Mouse (Mus musculus): Measurements from ENCODE around the gene Saysd1. TPM values are rescaled to one million over a fixed set of nuclear protein-coding genes. Genes with fewer than 3 reads are reported as not detected.

Saysd1 gene
- 14.2 and 14.6 TPM in 2 replicates for polyA plus RNA-seq (2014; fragmentation: Nextera tagmentation; extraction: Ambion mirVana)

GRCm38 (mm10) chr14:20138484-20139355 lies at the start of gene Saysd1:
Gene Saysd1, minus strand, starts transcription at chr14:20138534.
- no peak within 1 kb of the TSS for H3K4me2 ChIP-seq (ENCODE audit: low read depth, low read length)
- no peaks in the 10 kb centered on the region for H3K4me1 ChIP-seq (ENCODE audit: control insufficient read depth, insufficient read depth, low read length)
- H3K4me3 ChIP-seq (ENCODE audit: low read depth, low read length): no peak within 1 kb of the TSS
- H3K9ac ChIP-seq (ENCODE audit: low read depth, low read length): no peak within 1 kb of the TSS
- no peak within 1 kb of the TSS for H3K27ac ChIP-seq (replicated peaks; ENCODE audit: low read depth, low read length)
- DNase-seq (ENCODE audit: low spot score): no peak
- ATAC-seq (ENCODE audit: low read depth): no peak
- H3K27me3 ChIP-seq (replicated peaks; ENCODE audit: control insufficient read depth, insufficient read depth, low read length): no peaks in the 10 kb centered on the region
- H3K36me3 ChIP-seq (ENCODE audit: control insufficient read depth, insufficient read depth, low read length): 0 out of 2 replicates have a peak, but pooled peaks cover 7% of the 10 kb centered on the region
- WGBS: 81% methylated on average over 16 of the region's 16 CpGs
- no peaks in the 10 kb centered on the region for H3K9me3 ChIP-seq (ENCODE audit: control insufficient read depth, low read length)

GRCm38 (mm10) chr14:20185426-20185825 lies 47.1 kb upstream of the Saysd1 start:
- no peak overlapping the region for H3K27ac ChIP-seq (replicated peaks; ENCODE audit: low read depth, low read length)
- H3K9me3 ChIP-seq (ENCODE audit: control insufficient read depth, low read length): no peaks in the 10 kb centered on the region
- no peaks in the 10 kb centered on the region for H3K36me3 ChIP-seq (ENCODE audit: control insufficient read depth, insufficient read depth, low read length)
- no peak for DNase-seq (ENCODE audit: low spot score)
- no peak for ATAC-seq (ENCODE audit: low read depth)
- 0 out of 2 replicates have a peak, but pooled peaks cover 3% of the 10 kb centered on the region for H3K4me1 ChIP-seq (ENCODE audit: control insufficient read depth, insufficient read depth, low read length)
- WGBS: 81% methylated on average over 9 of the region's 9 CpGs
- H3K27me3 ChIP-seq (replicated peaks; ENCODE audit: control insufficient read depth, insufficient read depth, low read length): no peaks in the 10 kb centered on the region
- H3K9ac ChIP-seq (ENCODE audit: low read depth, low read length): no peak overlapping the region
- H3K4me3 ChIP-seq (ENCODE audit: low read depth, low read length): no peak overlapping the region
- H3K4me2 ChIP-seq (ENCODE audit: low read depth, low read length): no peak overlapping the region

GRCm38 (mm10) chr14:20183701-20184100 lies 45.4 kb upstream of the Saysd1 start:
- Histone ChIP-seq H3K27me3 (replicated peaks; ENCODE audit: control insufficient read depth, insufficient read depth, low read length) (no peaks in the 10 kb centered on the region), H3K36me3 (ENCODE audit: control insufficient read depth, insufficient read depth, low read length) (no peaks in the 10 kb centered on the region), H3K27ac (replicated peaks; ENCODE audit: low read depth, low read length) (no peak overlapping the region), H3K9ac (ENCODE audit: low read depth, low read length) (no peak overlapping the region), H3K4me3 (ENCODE audit: low read depth, low read length) (no peak overlapping the region), H3K4me2 (ENCODE audit: low read depth, low read length) (no peak overlapping the region), H3K4me1 (ENCODE audit: control insufficient read depth, insufficient read depth, low read length) (0 out of 2 replicates have a peak, but pooled peaks cover 3% of the 10 kb centered on the region), H3K9me3 (ENCODE audit: control insufficient read depth, low read length) (no peaks in the 10 kb centered on the region)
- ATAC-seq (ENCODE audit: low read depth) (no peak), DNase-seq (ENCODE audit: low spot score) (no peak)
- 75% methylated on average over 5 of the region's 5 CpGs for WGBS

- DNase-seq (ENCODE audit: low spot score) (no peak), ATAC-seq (ENCODE audit: low read depth) (no peak)
- Histone ChIP-seq H3K9me3 (ENCODE audit: control insufficient read depth, low read length) (no peaks in the 10 kb centered on the region), H3K36me3 (ENCODE audit: control insufficient read depth, insufficient read depth, low read length) (no peaks in the 10 kb centered on the region), H3K27me3 (replicated peaks; ENCODE audit: control insufficient read depth, insufficient read depth, low read length) (no peaks in the 10 kb centered on the region), H3K27ac (replicated peaks; ENCODE audit: low read depth, low read length) (no peak overlapping the region), H3K4me3 (ENCODE audit: low read depth, low read length) (no peak overlapping the region), H3K4me1 (ENCODE audit: control insufficient read depth, insufficient read depth, low read length) (0 out of 2 replicates have a peak, but pooled peaks cover 3% of the 10 kb centered on the region), H3K9ac (ENCODE audit: low read depth, low read length) (no peak overlapping the region), H3K4me2 (ENCODE audit: low read depth, low read length) (no peak overlapping the region)
- WGBS: 67% methylated on average over 7 of the region's 7 CpGs
Measured at GRCm38 (mm10) chr14:20182596-20182995, 44.3 kb upstream of the Saysd1 start.

DNA sequence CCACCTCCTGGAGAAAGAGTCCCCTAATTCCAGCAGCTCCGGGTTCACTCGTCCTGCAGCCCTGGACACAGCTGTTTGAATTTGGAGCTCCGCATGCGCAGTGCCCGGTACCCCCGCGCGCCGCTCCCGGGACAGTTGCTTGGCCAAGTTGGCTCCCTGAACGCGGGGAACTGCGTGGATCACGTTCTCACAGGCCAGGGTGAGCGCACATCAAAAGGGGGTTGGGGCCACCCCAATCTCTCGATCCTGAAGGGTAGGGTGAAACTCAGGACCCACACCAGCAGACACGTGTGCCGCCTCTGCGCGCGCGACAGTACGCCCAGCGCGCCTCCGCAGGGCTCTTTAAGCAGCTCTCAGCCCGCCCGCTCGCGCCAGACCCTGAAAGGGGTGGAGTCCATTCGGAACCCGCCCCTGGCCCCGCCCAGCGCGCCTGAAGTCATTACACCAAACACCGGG lies 43.2 kb upstream of the Saysd1 start, which contains the start of gene Kcnk5:
TSS of gene Kcnk5 (minus strand) at position 344 of the 456 bp plus-strand sequence.
- WGBS: 0% methylated on average over 36 of the region's 36 CpGs
- H3K9ac ChIP-seq (ENCODE audit: low read depth, low read length): peak within 1 kb of the TSS; percentile 63
- DNase-seq (ENCODE audit: low spot score) (peak; percentile 94), ATAC-seq (ENCODE audit: low read depth) (peak; percentile 95)
- H3K27ac ChIP-seq (replicated peaks; ENCODE audit: low read depth, low read length): no peak within 1 kb of the TSS
- no peaks in the 10 kb centered on the region for H3K27me3 ChIP-seq (replicated peaks; ENCODE audit: control insufficient read depth, insufficient read depth, low read length)
- H3K9me3 ChIP-seq (ENCODE audit: control insufficient read depth, low read length): no peaks in the 10 kb centered on the region
- H3K4me2 ChIP-seq (ENCODE audit: low read depth, low read length): peak within 1 kb of the TSS; percentile 97
- H3K4me1 ChIP-seq (ENCODE audit: control insufficient read depth, insufficient read depth, low read length): 0 out of 2 replicates have a peak, but pooled peaks cover 3% of the 10 kb centered on the region
- peak within 1 kb of the TSS; percentile 55 for H3K4me3 ChIP-seq (ENCODE audit: low read depth, low read length)
- no peaks in the 10 kb centered on the region for H3K36me3 ChIP-seq (ENCODE audit: control insufficient read depth, insufficient read depth, low read length)

DNA sequence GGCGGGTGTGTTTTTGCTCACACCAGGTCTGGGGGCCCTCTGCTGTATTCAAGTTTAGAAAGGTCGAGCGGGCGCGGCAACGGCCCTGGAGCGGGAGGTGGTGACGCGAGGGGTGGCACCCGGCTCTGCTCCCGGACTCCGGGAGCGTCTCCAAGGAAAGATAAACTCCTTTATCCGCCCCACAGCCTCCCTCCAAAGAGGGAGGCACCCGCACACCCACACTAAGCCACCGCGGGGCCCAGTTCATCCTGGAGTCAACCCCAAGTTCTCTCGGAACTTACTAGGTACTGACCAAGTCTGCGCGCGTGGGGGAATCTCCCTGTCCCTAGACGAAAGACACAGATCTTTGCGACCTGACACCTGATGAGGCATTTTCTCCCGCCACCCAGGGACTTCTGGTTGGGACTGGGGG lies 42.4 kb upstream of the Saysd1 start:
- Histone ChIP-seq H3K9me3 (ENCODE audit: control insufficient read depth, low read length) (no peaks in the 10 kb centered on the region), H3K4me2 (ENCODE audit: low read depth, low read length) (peak overlapping the region; percentile 97), H3K9ac (ENCODE audit: low read depth, low read length) (peak overlapping the region; percentile 63), H3K36me3 (ENCODE audit: control insufficient read depth, insufficient read depth, low read length) (no peaks in the 10 kb centered on the region), H3K27ac (replicated peaks; ENCODE audit: low read depth, low read length) (no peak overlapping the region), H3K27me3 (replicated peaks; ENCODE audit: control insufficient read depth, insufficient read depth, low read length) (no peaks in the 10 kb centered on the region), H3K4me1 (ENCODE audit: control insufficient read depth, insufficient read depth, low read length) (0 out of 2 replicates have a peak, but pooled peaks cover 3% of the 10 kb centered on the region), H3K4me3 (ENCODE audit: low read depth, low read length) (peak overlapping the region; percentile 55)
- DNase-seq (ENCODE audit: low spot score) (no peak), ATAC-seq (ENCODE audit: low read depth) (0 out of 2 replicates have a peak, but pooled peaks have one; percentile 2)
- under 1% methylated on average over 24 of the region's 24 CpGs for WGBS

GRCm38 (mm10) chr14:20180304-20180703 lies 42.0 kb upstream of the Saysd1 start:
- Histone ChIP-seq H3K4me2 (ENCODE audit: low read depth, low read length) (peak overlapping the region; percentile 97), H3K4me3 (ENCODE audit: low read depth, low read length) (peak overlapping the region; percentile 55), H3K9ac (ENCODE audit: low read depth, low read length) (peak overlapping the region; percentile 63), H3K4me1 (ENCODE audit: control insufficient read depth, insufficient read depth, low read length) (0 out of 2 replicates have a peak, but pooled peaks cover 3% of the 10 kb centered on the region), H3K9me3 (ENCODE audit: control insufficient read depth, low read length) (no peaks in the 10 kb centered on the region), H3K36me3 (ENCODE audit: control insufficient read depth, insufficient read depth, low read length) (no peaks in the 10 kb centered on the region), H3K27ac (replicated peaks; ENCODE audit: low read depth, low read length) (no peak overlapping the region), H3K27me3 (replicated peaks; ENCODE audit: control insufficient read depth, insufficient read depth, low read length) (no peaks in the 10 kb centered on the region)
- DNase-seq (ENCODE audit: low spot score): no peak
- 8% methylated on average over 6 of the region's 6 CpGs for WGBS
- ATAC-seq (ENCODE audit: low read depth): no peak

- H3K9me3 ChIP-seq (ENCODE audit: control insufficient read depth, low read length): no peaks in the 10 kb centered on the region
- WGBS: 66% methylated on average over 5 of the region's 5 CpGs
- DNase-seq (ENCODE audit: low spot score): no peak
- ATAC-seq (ENCODE audit: low read depth): no peak
- peak overlapping the region; percentile 97 for H3K4me2 ChIP-seq (ENCODE audit: low read depth, low read length)
- peak overlapping the region; percentile 55 for H3K4me3 ChIP-seq (ENCODE audit: low read depth, low read length)
- no peak overlapping the region for H3K27ac ChIP-seq (replicated peaks; ENCODE audit: low read depth, low read length)
- H3K9ac ChIP-seq (ENCODE audit: low read depth, low read length): no peak overlapping the region
- H3K4me1 ChIP-seq (ENCODE audit: control insufficient read depth, insufficient read depth, low read length): 0 out of 2 replicates have a peak, but pooled peaks cover 3% of the 10 kb centered on the region
- H3K36me3 ChIP-seq (ENCODE audit: control insufficient read depth, insufficient read depth, low read length): no peaks in the 10 kb centered on the region
- no peaks in the 10 kb centered on the region for H3K27me3 ChIP-seq (replicated peaks; ENCODE audit: control insufficient read depth, insufficient read depth, low read length)
Measured at GRCm38 (mm10) chr14:20179731-20180280, 41.5 kb upstream of the Saysd1 start.
